Mouse (Mus musculus): Measurements from ENCODE around the gene Rnf141. TPM values are rescaled to one million over a fixed set of nuclear protein-coding genes. Genes with fewer than 3 reads are reported as not detected.

Gene Rnf141
- total and polyA plus RNA-seq, 2 experiments from 2014 or later: 28.5 to 133 TPM

- H3K9ac ChIP-seq (replicated peaks; ENCODE audit: low read length, poor library complexity, severe bottlenecking): no peak overlapping the region
- H3K4me3 ChIP-seq (ENCODE audit: low read depth, low read length): no peak overlapping the region
- no peaks in the 10 kb centered on the region for H3K27me3 ChIP-seq (ENCODE audit: insufficient read depth, low read length)
- ATAC-seq (ENCODE audit: low FRiP score): no peak
- DNase-seq (ENCODE audit: low spot score): no peak
- H3K4me2 ChIP-seq (ENCODE audit: low read depth, low read length, poor library complexity, severe bottlenecking): no peak overlapping the region
- no peaks in the 10 kb centered on the region for H3K9me3 ChIP-seq (ENCODE audit: low read length)
- no peak for TF ChIP-seq CTCF (IDR thresholded peaks at IDR 0.05)
- H3K36me3 ChIP-seq (ENCODE audit: insufficient read depth, low read length): peaks cover 4% of the 10 kb centered on the region
- no peak overlapping the region for H3K27ac ChIP-seq (ENCODE audit: low read depth, low read length)
- 85% methylated on average over 6 of the region's 6 CpGs for WGBS
- no peaks in the 10 kb centered on the region for H3K4me1 ChIP-seq (ENCODE audit: insufficient read depth, low read length)
Observed at GRCm38 (mm10) chr7:110818206-110818605, 26.1 kb downstream of the Rnf141 start.

DNA sequence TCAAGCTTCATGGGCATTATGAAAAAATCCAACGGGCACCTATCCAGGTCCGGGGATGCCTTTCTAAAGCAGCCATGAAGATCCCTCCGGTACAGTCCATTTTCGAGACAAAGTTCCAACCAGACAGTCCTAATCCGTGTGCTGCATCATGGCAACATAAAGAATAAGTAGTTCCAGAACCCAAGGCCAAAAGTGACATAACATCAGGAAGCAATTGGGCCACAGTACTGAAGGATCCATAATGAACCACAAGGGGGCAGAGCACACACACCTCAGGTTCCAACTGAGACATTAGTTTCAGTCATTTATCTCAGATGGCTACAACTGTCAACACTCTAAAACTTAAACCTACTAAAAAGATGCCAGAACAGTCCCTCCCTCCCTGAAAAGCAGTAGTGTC, 28.2 kb downstream of the Rnf141 start:
- no peak overlapping the region for H3K9ac ChIP-seq (replicated peaks; ENCODE audit: low read length, poor library complexity, severe bottlenecking)
- peak; percentile 93 for TF ChIP-seq CTCF (IDR thresholded peaks at IDR 0.05)
- H3K4me3 ChIP-seq (ENCODE audit: low read depth, low read length): no peak overlapping the region
- 75% methylated on average over 5 of the region's 5 CpGs for WGBS
- H3K27me3 ChIP-seq (ENCODE audit: insufficient read depth, low read length): no peaks in the 10 kb centered on the region
- ATAC-seq (ENCODE audit: low FRiP score): 0 out of 2 replicates have a peak, but pooled peaks have one; percentile 65
- peak; percentile 74 for DNase-seq (ENCODE audit: low spot score)
- H3K9me3 ChIP-seq (ENCODE audit: low read length): no peaks in the 10 kb centered on the region
- no peak overlapping the region for H3K4me2 ChIP-seq (ENCODE audit: low read depth, low read length, poor library complexity, severe bottlenecking)
- 0 out of 2 replicates have a peak, but pooled peaks cover under 1% of the 10 kb centered on the region for H3K36me3 ChIP-seq (ENCODE audit: insufficient read depth, low read length)
- H3K27ac ChIP-seq (ENCODE audit: low read depth, low read length): no peak overlapping the region
- no peaks in the 10 kb centered on the region for H3K4me1 ChIP-seq (ENCODE audit: insufficient read depth, low read length)

DNA sequence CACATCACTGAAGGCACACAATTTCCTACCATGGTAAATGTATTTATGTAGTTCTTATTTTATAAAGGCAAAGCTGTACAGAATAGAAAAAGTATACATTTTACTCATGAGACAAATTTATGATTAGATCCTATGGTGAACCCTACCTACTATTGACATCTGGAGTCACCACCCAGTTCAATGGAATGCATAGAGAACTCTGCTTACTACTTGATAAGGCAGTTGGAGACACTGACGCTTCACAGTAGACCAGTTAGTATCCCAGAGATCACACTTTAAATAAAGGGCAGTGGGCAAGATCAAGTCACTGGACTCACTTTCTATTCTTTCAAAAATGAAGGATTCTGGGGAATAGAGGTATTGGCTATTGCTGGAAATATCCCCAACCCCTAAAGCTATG, 30.3 kb downstream of the Rnf141 start:
- ATAC-seq (ENCODE audit: low FRiP score) (no peak), DNase-seq (ENCODE audit: low spot score) (no peak)
- H3K4me1 ChIP-seq (ENCODE audit: insufficient read depth, low read length): no peaks in the 10 kb centered on the region
- no peak for TF ChIP-seq CTCF (IDR thresholded peaks at IDR 0.05)
- H3K9ac ChIP-seq (replicated peaks; ENCODE audit: low read length, poor library complexity, severe bottlenecking): no peak overlapping the region
- no peak overlapping the region for H3K4me3 ChIP-seq (ENCODE audit: low read depth, low read length)
- H3K9me3 ChIP-seq (ENCODE audit: low read length): no peaks in the 10 kb centered on the region
- H3K4me2 ChIP-seq (ENCODE audit: low read depth, low read length, poor library complexity, severe bottlenecking): no peak overlapping the region
- H3K36me3 ChIP-seq (ENCODE audit: insufficient read depth, low read length): 0 out of 2 replicates have a peak, but pooled peaks cover 3% of the 10 kb centered on the region
- H3K27ac ChIP-seq (ENCODE audit: low read depth, low read length): no peak overlapping the region
- WGBS: 91% methylated on average over 1 of the region's 1 CpGs
- no peaks in the 10 kb centered on the region for H3K27me3 ChIP-seq (ENCODE audit: insufficient read depth, low read length)

GRCm38 (mm10) chr7:110811529-110811928, 32.7 kb downstream of the Rnf141 start:
- DNase-seq (ENCODE audit: low spot score): no peak
- WGBS: 83% methylated on average over 5 of the region's 5 CpGs
- H3K4me2 ChIP-seq (ENCODE audit: low read depth, low read length, poor library complexity, severe bottlenecking): no peak overlapping the region

DNA sequence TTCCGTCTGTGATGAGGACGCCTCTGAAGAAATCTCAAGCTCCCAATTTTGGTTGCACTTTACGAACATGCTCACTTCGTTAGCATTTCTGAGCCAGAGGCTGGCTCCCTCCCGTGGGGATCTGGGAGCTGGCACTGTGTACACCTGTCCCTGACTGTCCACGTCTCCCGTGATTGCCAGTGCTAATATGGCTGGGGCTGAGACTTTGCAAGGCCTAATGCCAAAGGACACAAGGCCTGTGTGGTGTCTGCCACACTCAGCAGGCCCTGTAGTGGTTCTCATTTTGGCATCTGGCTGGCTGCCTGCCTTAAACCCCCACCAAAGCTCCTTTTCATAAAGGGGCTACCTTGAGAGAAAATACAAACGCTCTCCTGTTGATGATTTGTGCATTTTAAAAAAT, 33.3 kb downstream of the Rnf141 start:
- no peak for DNase-seq (ENCODE audit: low spot score)
- Histone ChIP-seq H3K9ac (replicated peaks; ENCODE audit: low read length, poor library complexity, severe bottlenecking) (no peak overlapping the region), H3K27ac (ENCODE audit: low read depth, low read length) (no peak overlapping the region), H3K4me3 (ENCODE audit: low read depth, low read length) (no peak overlapping the region), H3K9me3 (ENCODE audit: low read length) (no peaks in the 10 kb centered on the region), H3K27me3 (ENCODE audit: insufficient read depth, low read length) (no peaks in the 10 kb centered on the region), H3K36me3 (ENCODE audit: insufficient read depth, low read length) (0 out of 2 replicates have a peak, but pooled peaks cover 3% of the 10 kb centered on the region), H3K4me1 (ENCODE audit: insufficient read depth, low read length) (no peaks in the 10 kb centered on the region), H3K4me2 (ENCODE audit: low read depth, low read length, poor library complexity, severe bottlenecking) (no peak overlapping the region)
- ATAC-seq (ENCODE audit: low FRiP score): no peak
- 81% methylated on average over 8 of the region's 8 CpGs for WGBS
- TF ChIP-seq CTCF (IDR thresholded peaks at IDR 0.05): no peak

More at GRCm38 (mm10) chr7:110811529-110811928, 32.7 kb downstream of the Rnf141 start:
- Histone ChIP-seq H3K27ac (ENCODE audit: low read depth, low read length) (no peak overlapping the region), H3K27me3 (ENCODE audit: insufficient read depth, low read length) (no peaks in the 10 kb centered on the region), H3K9me3 (ENCODE audit: low read length) (no peaks in the 10 kb centered on the region), H3K9ac (replicated peaks; ENCODE audit: low read length, poor library complexity, severe bottlenecking) (no peak overlapping the region), H3K4me1 (ENCODE audit: insufficient read depth, low read length) (no peaks in the 10 kb centered on the region), H3K36me3 (ENCODE audit: insufficient read depth, low read length) (0 out of 2 replicates have a peak, but pooled peaks cover 3% of the 10 kb centered on the region), H3K4me3 (ENCODE audit: low read depth, low read length) (no peak overlapping the region)
- no peak for TF ChIP-seq CTCF (IDR thresholded peaks at IDR 0.05)
- ATAC-seq (ENCODE audit: low FRiP score): no peak

DNA sequence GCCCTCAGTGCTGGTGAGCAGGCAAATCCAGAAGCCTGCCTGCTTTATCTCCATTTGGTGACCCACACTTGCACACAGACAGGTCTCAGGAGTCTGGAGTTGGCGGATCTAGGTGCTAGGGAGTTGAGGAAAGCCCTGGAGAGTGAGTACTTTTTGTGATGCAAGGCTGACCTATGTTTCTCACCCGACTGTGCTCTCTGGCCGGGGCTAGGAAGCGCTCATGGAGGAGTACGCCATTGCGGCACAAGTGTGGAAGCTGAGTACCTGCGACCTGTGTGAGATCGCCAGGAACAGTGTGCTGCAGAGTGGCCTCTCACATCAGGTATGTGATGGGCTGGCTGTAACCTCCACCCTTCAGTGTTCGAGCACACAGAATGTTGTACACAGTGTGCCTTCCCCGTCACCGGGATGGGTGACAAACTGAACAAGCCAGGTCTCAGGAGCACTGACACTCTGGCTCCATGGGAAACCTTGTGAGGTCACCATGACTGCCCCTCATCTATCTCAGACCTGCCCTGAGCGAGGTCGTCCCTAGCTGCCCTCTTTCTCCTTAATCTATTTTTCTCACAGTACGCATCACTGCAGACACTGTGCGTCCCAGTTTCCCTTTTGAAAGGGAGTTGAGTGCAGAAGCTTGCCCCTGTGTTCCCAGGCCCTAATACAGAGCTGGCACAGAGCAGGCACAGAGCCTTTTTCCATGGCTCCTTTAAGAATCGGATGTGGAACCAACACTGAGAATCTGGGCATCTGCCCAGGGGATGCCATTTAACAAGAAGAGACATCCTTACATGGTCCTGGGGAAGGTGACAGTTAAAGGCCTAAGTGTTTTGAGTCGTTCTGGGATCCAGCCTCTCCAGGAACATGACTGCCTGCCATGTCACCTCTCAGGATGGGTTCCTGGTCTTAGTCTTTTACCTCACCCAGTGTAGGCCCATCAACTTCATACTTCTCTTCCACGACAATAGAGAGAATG, 34.4 kb downstream of the Rnf141 start:
- Histone ChIP-seq H3K36me3 (ENCODE audit: insufficient read depth, low read length) (0 out of 2 replicates have a peak, but pooled peaks cover 3% of the 10 kb centered on the region), H3K9me3 (ENCODE audit: low read length) (no peaks in the 10 kb centered on the region), H3K4me2 (ENCODE audit: low read depth, low read length, poor library complexity, severe bottlenecking) (no peak overlapping the region), H3K4me3 (ENCODE audit: low read depth, low read length) (no peak overlapping the region), H3K27me3 (ENCODE audit: insufficient read depth, low read length) (no peaks in the 10 kb centered on the region), H3K27ac (ENCODE audit: low read depth, low read length) (no peak overlapping the region), H3K9ac (replicated peaks; ENCODE audit: low read length, poor library complexity, severe bottlenecking) (no peak overlapping the region), H3K4me1 (ENCODE audit: insufficient read depth, low read length) (no peaks in the 10 kb centered on the region)
- WGBS: 84% methylated on average over 18 of the region's 18 CpGs
- ATAC-seq (ENCODE audit: low FRiP score) (no peak), DNase-seq (ENCODE audit: low spot score) (no peak)
- no peak for TF ChIP-seq CTCF (IDR thresholded peaks at IDR 0.05)

Data from midbrain, postnatal 0 days (tissue).